Mouse (Mus musculus) kidney, adult 8-10 months (tissue): ENCODE results near the gene Cux2.

ENCODE experiments used
- DNase-seq, 2 experiments: peaks; one replicate each; pipeline ENCODE4 v3.0.0; 2022

Cux2 gene

GRCm38 (mm10) chr5:121909226-121909985, 140.5 kb downstream of the Cux2 start:
- DNase-seq: no peak

GRCm38 (mm10) chr5:121905671-121906070, 144.2 kb downstream of the Cux2 start:
- DNase-seq: no peak

- no peak for DNase-seq
Observed at GRCm38 (mm10) chr5:121904799-121905198, 145.1 kb downstream of the Cux2 start.

DNA sequence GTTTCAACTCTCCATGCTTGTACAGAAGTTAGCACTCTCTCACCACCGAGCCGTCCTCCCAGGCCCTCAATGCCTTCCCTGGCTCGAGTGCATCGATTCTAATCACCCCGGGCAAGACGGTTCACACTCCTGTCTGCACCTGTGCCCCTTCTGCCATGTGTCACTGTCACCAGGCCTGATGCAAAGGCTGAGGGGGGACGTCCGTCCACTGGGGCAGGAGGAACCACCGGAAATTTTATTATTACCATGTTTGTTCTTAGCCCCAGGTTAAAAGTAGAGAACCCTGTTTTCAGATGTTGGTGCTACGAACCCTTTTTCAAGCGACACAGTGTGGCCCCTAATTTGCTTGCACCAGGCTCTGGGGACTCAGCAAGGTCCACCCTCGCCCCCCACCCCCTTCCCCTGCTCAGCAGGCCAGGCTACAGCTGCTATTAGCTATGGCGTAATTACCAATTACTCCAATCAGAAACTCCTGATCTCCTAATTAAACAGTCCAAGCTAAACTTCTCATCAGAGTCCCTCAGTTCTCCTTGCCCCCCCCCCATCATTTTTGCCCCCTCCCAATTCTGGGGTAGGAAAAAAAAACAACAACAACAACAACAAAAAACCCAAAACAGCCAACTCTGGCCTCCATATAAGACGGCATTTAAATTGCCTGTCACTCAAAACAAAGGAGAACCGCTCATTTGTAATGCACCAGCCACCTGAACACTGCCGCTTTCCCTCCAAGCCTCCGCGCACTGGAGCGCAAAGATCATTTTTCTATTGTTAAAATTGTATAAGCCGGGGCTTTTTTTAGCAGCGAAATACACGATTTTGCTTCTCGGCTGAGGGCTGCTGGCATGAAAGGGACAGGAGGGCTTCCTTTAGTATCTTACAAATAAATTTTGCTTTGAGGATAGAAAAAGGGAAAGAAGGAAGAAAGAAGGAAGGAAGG, 146.8 kb downstream of the Cux2 start:
- DNase-seq: no peak

- DNase-seq: no peak
Observed at GRCm38 (mm10) chr5:121895117-121895756, 154.7 kb downstream of the Cux2 start.

DNA sequence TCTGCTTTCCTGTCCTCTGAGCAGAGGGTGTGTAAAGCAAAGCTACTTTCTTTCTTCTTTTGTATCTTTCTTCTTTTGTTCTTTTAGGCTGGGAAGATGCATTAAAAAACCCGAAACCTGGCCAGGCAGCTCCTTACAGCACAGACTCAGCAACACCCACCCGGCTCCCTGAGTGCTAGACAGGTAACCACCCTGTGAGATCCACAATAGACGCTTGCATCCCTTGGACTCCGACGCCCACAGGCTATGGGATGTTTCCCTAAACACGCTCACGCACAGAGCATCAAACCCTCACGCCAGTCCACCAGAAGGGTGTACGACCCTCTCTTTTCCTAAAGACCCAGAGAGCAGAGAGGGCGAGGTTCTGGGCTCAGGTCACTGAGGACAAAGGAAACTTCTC, 155.3 kb downstream of the Cux2 start:
- DNase-seq: no peak

DNA sequence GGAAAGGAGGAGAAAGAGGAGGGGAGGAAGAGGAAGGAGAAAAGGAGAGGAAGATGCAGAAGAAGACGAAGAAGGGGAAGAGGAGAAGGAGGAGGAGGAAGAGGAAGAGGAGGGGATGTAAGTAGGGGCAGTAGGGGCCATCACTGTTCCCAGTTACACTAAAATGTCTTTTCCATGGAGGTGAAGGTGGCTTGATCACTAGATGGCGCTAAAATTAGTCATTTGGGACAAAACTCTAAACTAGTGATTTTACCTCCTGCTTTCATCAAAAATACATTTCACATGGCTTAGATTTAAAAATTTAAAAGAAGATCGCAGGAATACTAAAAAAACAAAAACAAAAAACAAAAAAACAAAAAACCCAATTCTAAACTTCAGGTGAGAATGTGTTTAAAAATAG, 156.3 kb downstream of the Cux2 start:
- no peak for DNase-seq

DNA sequence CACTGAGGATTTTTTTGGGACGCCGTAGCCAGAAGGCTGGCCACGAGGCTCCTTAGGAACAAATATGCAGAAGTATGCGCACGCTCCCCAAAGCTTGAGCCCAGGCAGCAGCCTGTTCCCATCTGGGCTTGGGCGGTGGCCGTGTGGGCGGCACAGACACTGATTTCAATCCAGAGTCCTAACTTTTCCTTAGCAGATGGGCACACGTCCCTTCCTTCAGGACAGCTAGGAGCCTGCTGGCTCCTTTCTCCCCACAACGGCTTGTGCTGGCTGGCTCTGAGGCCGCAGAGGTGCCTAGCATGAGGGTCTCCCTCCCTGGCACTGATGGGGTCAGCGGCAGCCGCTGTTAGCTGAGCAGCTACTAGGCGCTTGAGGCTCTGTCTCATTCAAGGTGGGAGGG, 157.6 kb downstream of the Cux2 start:
- DNase-seq: no peak

GRCm38 (mm10) chr5:121890925-121891324, 159.0 kb downstream of the Cux2 start:
- DNase-seq: no peak

DNA sequence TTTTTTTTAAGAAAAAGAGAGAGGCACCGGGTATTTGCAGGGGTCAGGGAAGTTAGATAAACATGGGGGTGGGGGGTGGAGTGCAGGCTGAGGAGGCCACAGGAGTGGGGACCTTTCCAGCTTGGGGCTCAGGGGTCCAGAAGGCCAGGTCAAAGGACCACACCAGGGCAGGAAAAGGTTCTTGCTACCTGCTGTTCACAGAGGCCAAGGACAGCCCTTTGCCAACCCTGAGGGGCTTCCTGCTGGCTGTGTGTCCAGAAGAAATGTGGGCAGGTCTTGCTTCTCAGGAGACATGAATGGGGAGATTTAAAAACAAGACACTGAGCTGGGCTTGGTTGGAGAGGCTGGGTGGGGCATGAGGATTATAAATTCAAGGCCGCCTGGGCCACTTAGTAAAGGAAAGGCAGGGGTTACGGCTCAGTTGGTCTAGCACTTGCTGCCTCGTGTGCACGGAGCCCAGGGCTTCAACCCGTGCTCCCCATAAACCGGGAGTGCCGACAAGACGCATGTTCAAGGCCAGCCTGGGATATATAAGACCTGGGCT, 160.0 kb downstream of the Cux2 start:
- no peak for DNase-seq

- no peak for DNase-seq
Observed at GRCm38 (mm10) chr5:121889375-121889774, 160.5 kb downstream of the Cux2 start.

DNA sequence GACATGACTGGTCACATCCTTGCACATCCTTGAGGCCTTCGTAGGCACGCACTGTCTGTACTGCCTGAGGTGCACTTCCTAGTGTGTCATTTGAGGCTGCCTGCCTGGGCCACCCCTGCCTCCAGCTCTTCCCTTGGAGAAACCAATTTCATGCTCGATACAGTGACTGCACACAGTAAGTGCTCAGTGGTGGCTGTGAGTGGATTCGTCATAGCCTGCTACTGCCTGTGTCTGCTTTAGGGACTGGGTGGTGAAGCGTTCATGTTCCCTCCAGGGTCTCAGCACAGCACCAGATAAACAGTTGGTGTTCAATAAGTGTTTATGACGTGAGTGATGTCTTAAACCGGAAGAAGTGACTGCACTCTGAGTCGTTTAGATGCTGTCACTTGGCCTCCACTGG, 166.5 kb downstream of the Cux2 start:
- DNase-seq: no peak

DNA sequence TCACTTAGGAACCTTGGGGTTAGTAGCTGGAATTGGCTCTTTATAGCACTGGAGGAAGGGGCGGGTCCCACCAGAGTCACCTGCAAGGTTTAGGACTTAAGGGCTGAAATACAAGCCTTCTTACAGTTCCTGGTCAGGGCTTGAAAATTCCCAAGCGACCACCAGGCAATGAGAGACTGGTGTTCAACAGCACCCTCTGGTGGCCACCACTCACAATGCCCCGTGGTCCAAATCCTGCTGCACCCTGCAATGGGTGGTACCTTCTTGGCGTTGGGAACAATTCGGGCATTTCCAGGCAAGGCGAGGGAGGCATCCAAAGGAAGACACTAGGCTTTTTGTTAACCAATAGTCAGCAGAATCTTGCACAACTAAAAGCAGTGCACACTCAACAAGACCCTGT, 170.7 kb downstream of the Cux2 start:
- peak in 1 of 2 experiments; percentile 42 for DNase-seq

GRCm38 (mm10) chr5:121878703-121879102, 171.2 kb downstream of the Cux2 start:
- no peak for DNase-seq

DNA sequence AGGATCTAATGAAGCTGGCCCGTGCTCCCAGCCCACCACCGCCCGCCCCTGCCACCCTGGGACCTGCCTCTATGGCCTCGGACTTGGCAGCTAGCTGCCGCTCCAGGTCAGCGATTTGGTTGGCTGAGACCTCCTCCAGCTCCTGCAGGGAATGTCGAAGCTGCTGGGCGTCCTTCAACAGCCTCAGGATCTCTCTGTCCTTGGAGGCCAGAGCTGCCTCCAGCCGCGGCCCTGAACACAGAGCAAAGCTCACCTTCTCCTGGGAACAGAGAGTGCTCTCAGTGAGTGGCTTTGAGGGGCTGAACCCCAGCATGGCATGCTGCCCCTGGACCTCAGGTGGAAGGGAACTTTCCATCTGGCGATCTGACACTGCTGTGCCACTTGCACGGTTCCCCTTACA, 173.0 kb downstream of the Cux2 start:
- DNase-seq: no peak

DNA sequence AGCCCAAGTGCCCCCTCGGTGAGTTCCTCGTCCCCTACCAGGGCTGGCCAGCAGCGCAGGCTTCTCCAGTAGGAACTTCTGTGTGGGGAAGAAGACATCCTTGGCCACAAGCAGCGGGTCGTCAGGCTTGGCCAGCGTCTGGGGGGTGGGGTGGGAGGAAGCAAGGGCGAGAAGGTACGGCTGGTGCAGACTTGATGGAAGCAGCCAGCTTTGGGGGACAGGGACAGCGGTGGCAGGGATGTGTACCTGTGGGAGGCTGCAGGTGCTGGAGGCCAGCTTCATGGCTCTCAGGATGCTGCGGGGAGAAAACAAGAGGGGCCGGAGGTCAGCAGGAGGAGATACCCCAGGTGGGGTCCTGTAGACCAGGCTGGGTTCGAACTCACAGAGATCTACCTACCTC, 174.9 kb downstream of the Cux2 start:
- DNase-seq: no peak

DNA sequence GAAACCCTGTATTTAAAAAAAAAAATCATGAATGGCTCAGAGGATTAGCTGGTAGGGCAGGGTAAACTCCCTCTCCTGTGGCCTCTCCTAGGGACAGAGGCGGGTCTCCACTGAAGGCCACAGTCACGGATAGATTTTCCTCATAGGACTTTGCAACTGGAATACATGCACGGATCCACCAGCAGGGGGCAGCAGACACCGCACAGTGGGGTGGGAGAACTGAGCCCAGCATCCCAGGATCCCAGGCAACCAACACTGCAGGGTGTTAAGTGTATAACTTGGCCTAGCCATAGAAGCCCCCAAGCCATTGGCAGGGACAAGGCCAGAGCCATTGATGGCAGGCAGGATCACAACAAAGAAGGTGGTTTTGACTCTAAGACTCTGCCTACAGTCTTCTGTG, 177.7 kb downstream of the Cux2 start:
- DNase-seq: peak; percentile 60 to 73

DNA sequence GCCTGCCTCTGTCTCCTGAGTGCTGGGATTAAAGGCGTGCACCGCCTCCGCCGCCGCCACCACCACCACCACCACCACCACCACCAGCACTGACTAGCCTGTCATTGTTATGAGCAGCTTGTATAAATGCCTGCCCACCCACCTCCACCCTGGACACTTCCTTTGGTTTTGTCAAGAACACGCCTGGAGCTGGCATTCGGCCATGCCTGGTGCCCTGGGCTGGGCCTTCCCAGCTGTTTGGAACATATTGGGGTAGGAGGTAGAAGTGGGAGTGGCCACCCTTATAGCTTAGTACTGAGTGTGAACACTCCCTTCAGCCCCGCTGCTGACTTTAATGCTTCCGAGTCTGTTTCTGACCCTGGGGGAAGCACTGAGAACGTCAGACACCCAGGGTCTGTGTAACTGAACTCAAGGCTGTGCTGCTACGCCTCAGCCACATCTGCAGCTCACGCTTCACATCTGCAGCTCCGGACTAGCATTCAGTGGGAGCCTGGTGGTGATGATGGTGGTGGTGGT, 178.3 kb downstream of the Cux2 start:
- no peak for DNase-seq

- no peak for DNase-seq
Observed at GRCm38 (mm10) chr5:121870832-121871231, 179.1 kb downstream of the Cux2 start.

GRCm38 (mm10) chr5:121867963-121868362, 181.9 kb downstream of the Cux2 start:
- no peak for DNase-seq

DNA sequence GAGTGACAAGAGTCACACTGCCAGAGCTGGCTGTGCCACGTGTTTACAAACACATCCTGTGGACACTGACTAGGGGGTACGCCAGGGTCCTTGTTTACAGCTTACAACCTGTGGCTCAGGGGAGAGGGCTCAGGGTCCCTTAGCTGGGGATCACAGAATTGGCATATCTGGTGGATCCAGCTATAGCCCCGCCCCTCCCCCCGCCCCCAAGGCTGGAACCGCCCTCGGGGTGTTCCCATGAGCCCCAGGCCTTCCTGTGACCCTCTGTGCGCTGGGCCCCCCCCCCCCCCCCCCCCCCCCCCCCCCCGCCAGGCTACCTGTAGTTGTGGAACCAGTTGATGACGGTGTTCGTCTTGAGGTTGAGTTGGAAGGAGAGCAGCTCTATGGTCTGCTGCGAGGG, 185.6 kb downstream of the Cux2 start:
- no peak for DNase-seq

DNA sequence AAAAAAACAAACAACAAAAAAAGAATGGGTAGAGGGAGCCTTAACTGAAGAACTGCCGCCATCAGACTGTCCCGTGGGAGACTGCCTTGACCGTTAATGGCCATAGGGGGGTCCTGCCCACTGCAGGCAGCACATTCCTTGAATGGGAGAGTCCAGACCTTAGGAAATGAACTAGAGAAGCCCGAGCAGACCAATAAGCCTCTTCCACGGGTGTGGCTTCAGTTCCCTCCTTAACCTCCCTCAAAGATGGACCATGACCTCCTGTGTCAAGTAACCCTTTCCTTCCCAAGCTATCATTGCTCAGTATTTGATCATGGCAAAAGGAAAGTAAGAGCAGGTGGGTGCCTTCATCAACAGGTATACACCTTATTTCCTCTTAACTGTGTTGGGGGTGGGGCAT, 187.9 kb downstream of the Cux2 start:
- no peak for DNase-seq

DNA sequence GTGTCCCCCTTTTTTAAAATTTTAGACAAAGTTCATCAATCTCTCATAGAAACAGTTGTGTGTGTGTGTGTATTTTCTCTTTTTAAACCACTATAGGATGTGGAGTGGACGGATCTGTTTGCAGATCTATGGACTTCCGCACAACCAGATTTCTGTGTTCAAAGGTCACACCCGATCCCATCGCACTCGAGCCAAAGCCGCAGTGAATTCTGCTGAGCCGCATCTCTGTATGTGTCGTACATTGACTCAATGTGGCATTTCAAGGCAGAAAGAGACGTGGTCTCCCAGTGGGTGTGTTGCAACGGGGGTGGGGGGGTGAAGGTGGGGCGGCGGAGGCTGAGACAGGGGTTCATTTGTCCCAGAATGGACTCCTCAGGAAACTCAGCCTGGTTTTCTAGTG, 191.5 kb downstream of the Cux2 start:
- DNase-seq: no peak
